Mouse (Mus musculus) forebrain, postnatal 0 days (tissue): ENCODE data around the gene Opa1. TPM values are rescaled to one million over a fixed set of nuclear protein-coding genes. Genes with fewer than 3 reads are reported as not detected.
A peak's percentile ranks its signal among the peaks of the same experiment; 100 is the strongest.

Experiments used
- ATAC-seq: fragments of 200-750 bp; cut with Nextera tagmentation; 2 replicates; pipeline ENCODE4 v1.8.0; 2017; ENCODE audit warnings: mild to moderate bottlenecking, moderate library complexity
- DNase-seq: peaks from one replicate; pipeline ENCODE4 v3.0.0-alpha.2; 2015
- H3K27ac ChIP-seq: fragments of 300-500 bp; sonication (generic); 2 replicates; pipeline ENCODE4 v1.5.1; 2014; ENCODE audit warnings: low read depth, mild to moderate bottlenecking, antibody characterized with exemption, low read length, moderate library complexity, mixed read lengths
- H3K27me3 ChIP-seq: fragments of 300-500 bp; sonication (generic); 2 replicates; pipeline ENCODE4 v1.6.1; 2014; ENCODE audit warnings: mild to moderate bottlenecking, low read length, mixed read lengths; ENCODE audit not compliant: insufficient read depth
- H3K36me3 ChIP-seq: fragments of 300-500 bp; sonication (generic); 2 replicates; pipeline ENCODE4 v1.6.1; 2014; ENCODE audit warnings: mild to moderate bottlenecking, moderate library complexity; ENCODE audit not compliant: insufficient read depth
- H3K4me1 ChIP-seq: fragments of 300-500 bp; sonication (generic); 2 replicates; pipeline ENCODE4 v1.6.1; 2014; ENCODE audit warnings: antibody characterized with exemption; ENCODE audit not compliant: insufficient read depth
- H3K4me2 ChIP-seq: fragments of 300-500 bp; sonication (generic); 2 replicates; pipeline ENCODE4 v1.6.1; 2014; ENCODE audit warnings: low read depth, mild to moderate bottlenecking, moderate library complexity
- H3K4me3 ChIP-seq: fragments of 300-500 bp; sonication (generic); 2 replicates; pipeline ENCODE4 v1.5.1; 2014; ENCODE audit warnings: low read depth, low read length, mixed read lengths
- H3K9ac ChIP-seq: fragments of 300-500 bp; sonication (generic); 2 replicates; pipeline ENCODE4 v1.6.1; 2014; ENCODE audit warnings: mild to moderate bottlenecking
- H3K9me3 ChIP-seq: fragments of 300-500 bp; sonication (generic); 2 replicates; pipeline ENCODE4 v1.6.1; 2016; ENCODE audit warnings: low read length
- CTCF ChIP-seq: sonication (generic); IDR thresholded peaks from 2 replicates; pipeline ENCODE4 v1.5.1; 2016; ENCODE audit warnings: antibody characterized with exemption, control low read depth, low read depth
- WGBS: fragments of 180-500 bp; shearing (Covaris S2); extraction: QIAGEN DNeasy Blood & Tissue Kit; methylation state at CpG from one replicate; pipeline ENCODE4 v1.1.7; 2014; 5-methylcytosine and 5-hydroxymethylcytosine counted together
- polyA plus RNA-seq: library from polyadenylated mRNA; unstranded; fragments of >200 nt; fragmentation: Nextera tagmentation; extraction: Ambion mirVana; gene quantifications from 2 replicates; pipeline ENCODE4 v1.2.1, GENCODE M21; 2015
- total RNA-seq: library from RNA; depleted of rRNA; stranded (reverse); fragments of >200 nt; gene quantifications from 2 replicates; pipeline ENCODE4 v1.2.3, GENCODE M21; 2014

Opa1 gene
- total and polyA plus RNA-seq, 2 experiments from 2014 or later, result 42.8 to 99.9 TPM

DNA sequence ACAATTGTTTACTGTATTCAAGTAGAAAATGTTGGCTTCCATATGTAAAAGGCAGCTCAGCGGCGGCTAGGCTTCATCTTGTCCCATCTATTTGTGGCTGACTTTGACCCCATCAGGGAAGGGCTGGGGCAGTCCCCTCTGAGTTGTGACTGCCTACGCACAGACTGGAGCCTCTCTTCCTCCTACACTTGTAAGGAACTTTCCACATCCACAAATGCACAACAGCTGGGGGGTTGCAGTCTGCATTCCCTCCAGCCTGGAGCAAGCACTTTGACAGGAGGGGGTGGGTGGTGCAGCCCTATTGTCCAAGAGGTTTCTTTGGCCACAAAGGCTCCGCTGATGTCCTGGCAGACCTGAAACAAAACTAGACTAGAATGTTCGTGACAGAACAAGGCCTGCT is 100.5 kb downstream of the Opa1 start:
- H3K9ac ChIP-seq, result no peak overlapping the region
- TF ChIP-seq CTCF, result no peak
- H3K4me3 ChIP-seq, result no peak overlapping the region
- H3K27ac ChIP-seq, result no peak overlapping the region
- H3K27me3 ChIP-seq, result no peaks in the 10 kb centered on the region
- H3K4me1 ChIP-seq, result peaks cover 5% of the 10 kb centered on the region; the same call in 1 of the 2 replicates
- no peaks in the 10 kb centered on the region for H3K9me3 ChIP-seq
- no peak overlapping the region for H3K4me2 ChIP-seq
- H3K36me3 ChIP-seq, result no peaks in the 10 kb centered on the region
- WGBS, result 71% methylated on average over 5 of the region's 5 CpGs
- DNase-seq (no peak), ATAC-seq (no peak)

DNA sequence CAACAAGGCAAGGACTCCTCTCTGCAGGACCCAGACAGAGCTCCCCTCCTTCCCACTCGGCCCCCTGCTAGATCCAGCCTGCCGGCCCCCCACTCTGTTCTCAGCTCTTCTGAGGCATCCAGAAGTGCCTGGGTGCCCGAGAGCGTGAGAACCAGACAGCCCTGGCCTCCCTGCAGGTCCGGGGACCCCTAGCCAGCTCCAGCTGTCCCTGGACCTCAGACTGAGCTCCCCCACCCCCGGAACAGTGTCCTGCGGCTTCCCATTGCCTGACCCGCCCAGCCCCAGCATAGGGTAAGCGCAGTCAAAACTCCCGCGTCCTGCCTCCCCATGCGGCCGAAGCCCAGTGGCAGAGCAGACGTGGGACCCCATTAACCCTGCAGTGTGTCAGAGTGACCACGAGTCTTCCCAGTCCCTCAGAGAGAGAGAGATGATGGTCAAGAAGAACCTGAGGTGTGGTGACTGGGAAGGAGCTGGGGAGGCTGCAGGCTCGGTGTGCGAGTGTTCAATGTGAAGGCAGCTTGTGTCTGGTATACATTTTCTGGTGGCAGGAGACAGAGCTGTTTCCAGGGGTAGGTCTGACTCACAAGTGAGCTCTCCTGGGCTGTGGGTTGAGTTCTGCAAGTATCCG is 101.5 kb downstream of the Opa1 start:
- no peak for ATAC-seq
- no peak for TF ChIP-seq CTCF

DNA sequence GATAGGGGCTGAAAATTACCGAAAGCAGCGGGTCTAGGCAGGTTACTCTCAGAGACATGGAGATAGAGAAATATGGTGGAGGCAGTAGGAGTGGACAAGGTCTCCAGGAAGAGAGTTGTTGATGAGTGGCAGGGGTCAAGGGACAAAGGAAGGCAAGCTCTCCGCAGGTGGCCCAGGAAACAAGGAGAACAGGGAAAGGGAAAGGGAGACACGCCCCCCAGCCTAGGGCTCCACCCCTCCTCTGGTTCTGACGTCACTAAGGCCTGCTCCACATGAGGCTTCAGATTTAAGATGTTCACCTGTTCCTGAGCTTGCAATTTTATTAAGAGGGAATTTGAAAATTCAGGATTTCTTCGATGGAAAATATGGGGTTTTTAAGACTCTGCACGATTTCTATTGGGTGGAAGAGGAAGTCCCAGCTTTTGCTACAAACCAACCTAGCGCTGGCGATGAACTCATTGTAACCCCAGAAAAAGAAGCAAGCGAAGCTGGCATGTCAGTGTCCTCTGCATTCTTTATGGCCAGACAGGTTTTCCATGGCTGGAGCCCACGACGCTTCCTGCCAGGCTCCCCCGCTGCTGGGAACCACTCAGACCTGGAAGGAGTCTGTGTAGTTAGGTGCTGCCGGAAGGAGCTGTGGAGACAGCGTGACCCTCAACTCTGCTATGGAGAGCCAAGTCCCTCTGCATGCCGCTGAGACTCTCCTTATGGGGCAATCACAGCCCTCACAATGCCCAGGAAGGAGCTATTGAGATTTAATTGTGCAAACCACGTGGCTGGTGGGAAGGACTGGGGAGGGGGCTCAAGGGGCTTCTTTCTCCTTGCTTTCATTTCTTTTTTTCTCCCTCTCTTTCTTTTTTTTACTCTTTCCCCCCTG is 103.7 kb downstream of the Opa1 start:
- ATAC-seq, result peak; percentile 54

More for the DNA sequence above, 101.5 kb downstream of the Opa1 start:
- no peak for DNase-seq
- Histone ChIP-seq H3K9ac (no peak overlapping the region), H3K4me1 (peaks cover 5% of the 10 kb centered on the region; the same call in 1 of the 2 replicates), H3K27ac (no peak overlapping the region), H3K27me3 (no peaks in the 10 kb centered on the region), H3K36me3 (no peaks in the 10 kb centered on the region), H3K9me3 (no peaks in the 10 kb centered on the region), H3K4me2 (no peak overlapping the region), H3K4me3 (no peak overlapping the region)
- 78% methylated on average over 18 of the region's 18 CpGs for WGBS

DNA sequence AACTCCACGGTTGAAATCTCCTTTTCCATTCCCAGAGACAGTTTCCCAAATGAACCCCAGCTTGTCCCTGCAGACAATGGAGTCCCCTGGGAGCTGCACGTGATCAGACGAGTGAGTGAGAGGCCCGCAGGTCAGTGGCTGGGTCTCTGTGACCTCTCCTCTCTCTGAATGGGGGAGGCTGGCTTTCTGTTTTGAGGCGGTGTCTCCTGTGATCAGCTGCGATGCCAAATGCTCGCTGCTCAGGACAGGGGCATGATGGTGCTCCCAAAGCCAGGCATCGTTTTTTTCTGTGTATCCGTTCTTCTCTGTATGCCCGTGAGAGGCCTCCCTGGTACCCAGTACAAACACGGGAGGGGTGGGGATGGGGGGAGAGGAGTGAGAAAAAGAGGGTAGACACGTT is 104.4 kb downstream of the Opa1 start:
- no peak for TF ChIP-seq CTCF
- DNase-seq (peak; percentile 60), ATAC-seq (peak; percentile 55)
- Histone ChIP-seq H3K4me3 (peak overlapping the region; percentile 7; the same call in 1 of the 2 replicates), H3K27ac (0 out of 2 replicates have a peak overlapping the region, but pooled peaks have one; percentile 9), H3K27me3 (no peaks in the 10 kb centered on the region), H3K36me3 (no peaks in the 10 kb centered on the region), H3K9me3 (no peaks in the 10 kb centered on the region), H3K4me1 (peaks cover 5% of the 10 kb centered on the region; the same call in 1 of the 2 replicates), H3K4me2 (peak overlapping the region; percentile 40), H3K9ac (peak overlapping the region; percentile 35; the same call in 1 of the 2 replicates)
- 4% methylated on average over 12 of the region's 12 CpGs for WGBS

More for the DNA sequence above, 103.7 kb downstream of the Opa1 start:
- peaks cover 5% of the 10 kb centered on the region; the same call in 1 of the 2 replicates for H3K4me1 ChIP-seq
- no peak overlapping the region for H3K4me3 ChIP-seq
- 21% methylated on average over 17 of the region's 17 CpGs for WGBS
- no peaks in the 10 kb centered on the region for H3K27me3 ChIP-seq
- H3K9ac ChIP-seq, result peak overlapping the region; percentile 35; the same call in 1 of the 2 replicates
- H3K4me2 ChIP-seq, result peak overlapping the region; percentile 40
- H3K27ac ChIP-seq, result 0 out of 2 replicates have a peak overlapping the region, but pooled peaks have one; percentile 15
- H3K36me3 ChIP-seq, result no peaks in the 10 kb centered on the region
- no peak for TF ChIP-seq CTCF
- DNase-seq, result peak; percentile 34
- H3K9me3 ChIP-seq, result no peaks in the 10 kb centered on the region

DNA sequence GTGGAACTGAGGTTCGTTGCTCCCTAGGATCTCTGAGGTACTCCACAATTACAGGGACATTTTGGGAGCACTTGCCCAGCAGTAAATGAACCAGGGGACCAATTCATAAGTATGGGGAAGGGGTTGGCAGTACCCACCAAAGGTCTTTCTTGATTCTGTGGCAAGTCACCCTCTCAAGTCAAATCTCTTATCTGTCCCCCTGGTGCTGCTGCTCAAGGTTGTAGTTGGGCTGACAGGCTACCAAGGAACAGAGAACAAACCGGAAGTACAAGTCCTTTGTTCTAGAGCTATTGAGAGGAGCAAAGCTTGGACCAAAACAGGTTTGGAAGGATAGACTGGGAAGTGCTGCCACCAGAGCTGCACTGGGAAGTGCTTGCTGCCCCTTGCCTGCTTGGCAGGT is 105.0 kb downstream of the Opa1 start:
- Histone ChIP-seq H3K4me1 (peaks cover 5% of the 10 kb centered on the region; the same call in 1 of the 2 replicates), H3K9me3 (no peaks in the 10 kb centered on the region), H3K4me3 (no peak overlapping the region), H3K4me2 (0 out of 2 replicates have a peak overlapping the region, but pooled peaks have one; percentile 40), H3K27ac (no peak overlapping the region), H3K27me3 (no peaks in the 10 kb centered on the region), H3K9ac (no peak overlapping the region), H3K36me3 (no peaks in the 10 kb centered on the region)
- ATAC-seq, result no peak; the same call in 1 of the 2 replicates
- no peak for TF ChIP-seq CTCF
- peak; percentile 24 for DNase-seq
- WGBS, result 24% methylated on average over 2 of the region's 2 CpGs

DNA sequence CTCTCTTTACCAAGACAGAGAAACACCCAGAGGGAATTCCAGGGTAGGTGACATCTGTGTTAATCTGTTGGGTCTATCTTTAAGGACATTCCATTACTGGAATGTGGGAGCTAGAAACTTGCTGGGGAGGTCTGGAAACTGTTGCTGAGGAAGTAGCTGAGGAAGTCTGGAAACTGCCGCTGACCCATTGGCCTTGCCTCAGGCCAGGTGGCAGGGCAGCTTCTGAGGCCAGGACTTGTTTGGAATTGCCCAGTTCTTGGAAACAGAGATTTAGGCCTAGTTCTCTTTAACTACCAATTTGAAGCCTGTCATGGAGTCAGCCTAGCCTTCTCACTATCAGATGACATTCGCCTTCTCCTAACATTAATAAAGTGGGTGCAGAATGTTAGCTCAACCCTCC is 105.5 kb downstream of the Opa1 start:
- no peak overlapping the region for H3K9ac ChIP-seq
- peaks cover 5% of the 10 kb centered on the region; the same call in 1 of the 2 replicates for H3K4me1 ChIP-seq
- no peak for DNase-seq
- no peaks in the 10 kb centered on the region for H3K9me3 ChIP-seq
- no peak overlapping the region for H3K27ac ChIP-seq
- H3K36me3 ChIP-seq, result no peaks in the 10 kb centered on the region
- no peak for ATAC-seq
- TF ChIP-seq CTCF, result no peak
- no peak overlapping the region for H3K4me3 ChIP-seq
- no peak overlapping the region for H3K4me2 ChIP-seq
- H3K27me3 ChIP-seq, result no peaks in the 10 kb centered on the region
- 98% methylated on average over 2 of the region's 2 CpGs for WGBS

DNA sequence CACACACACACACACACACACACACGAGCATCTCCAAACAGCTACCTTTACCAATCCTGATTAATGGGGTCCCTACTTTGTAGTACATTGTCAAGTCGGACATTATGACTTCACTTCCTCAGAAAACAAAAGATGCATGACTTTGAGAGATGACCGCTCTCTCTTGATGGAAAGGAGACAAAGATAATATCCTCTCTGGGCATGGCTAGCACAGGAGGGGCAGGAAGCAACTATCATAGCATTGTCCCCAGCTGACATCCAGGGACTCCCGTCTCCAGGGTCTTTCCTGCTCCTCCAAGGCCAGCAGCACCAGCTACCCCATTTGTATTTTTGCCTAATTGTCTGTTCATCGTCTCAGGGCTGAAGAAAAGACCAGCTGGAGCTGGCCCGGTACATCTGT is 107.0 kb downstream of the Opa1 start:
- no peak overlapping the region for H3K4me3 ChIP-seq
- H3K9ac ChIP-seq, result no peak overlapping the region
- H3K27me3 ChIP-seq, result no peaks in the 10 kb centered on the region
- ATAC-seq (no peak), DNase-seq (no peak)
- no peak overlapping the region for H3K4me2 ChIP-seq
- no peaks in the 10 kb centered on the region for H3K9me3 ChIP-seq
- H3K36me3 ChIP-seq, result no peaks in the 10 kb centered on the region
- no peak overlapping the region for H3K27ac ChIP-seq
- no peak for TF ChIP-seq CTCF
- 63% methylated on average over 6 of the region's 6 CpGs for WGBS
- H3K4me1 ChIP-seq, result peaks cover 5% of the 10 kb centered on the region; the same call in 1 of the 2 replicates
